Mouse (Mus musculus): ENCODE measurements at regions not wholly inside any gene's neighbourhood (a gene's known extent, or its start where the extent isn't known, plus 50 kb on each side); places are given as distances from the start of the nearest gene placed in this dataset.

- no peak for TF ChIP-seq CTCF (IDR thresholded peaks at IDR 0.05; ENCODE audit: borderline replicate concordance, insufficient read depth, low read depth, low read length)
- TF ChIP-seq POLR2A (IDR thresholded peaks at IDR 0.05; ENCODE audit: borderline replicate concordance, insufficient read depth, low read length), result no peak
These were observed 302.0 kb downstream of the Vrk1 start for GRCm38 (mm10) chr12:106311831-106312600.

All from cerebellum, adult 2 months (tissue).